Comparison of ENCODE assay signal across 8 mouse cellular contexts in genomic region chr2:130629080-130629838, GRCm38 (mm10). TPM values are rescaled to one million over a fixed set of nuclear protein-coding genes. Genes with fewer than 3 reads are reported as not detected.
DNase-seq lines count a peak whose midpoint lies in the region; ATAC-seq and TF ChIP-seq lines count a peak whose summit lies in the region.

No protein-coding gene starts in this region.

- DNase-seq in adrenal gland, postnatal 25 days = peak; percentile 22
- DNase-seq in adrenal gland, adult 8-10 months = no peak
- no peak for DNase-seq in spleen, adult 2 months (ENCODE audit: low read depth in 1 of 2, low spot score in 2 of 2)
- no peak for DNase-seq in spleen, adult 18-20 months
- DNase-seq in hindbrain, embryonic 14.5 days (ENCODE audit: low spot score) = no peak
- DNase-seq in frontal cortex, postnatal 10 days (ENCODE audit: low spot score in 2 of 2) = no peak
- no peak for DNase-seq in urinary bladder, adult 2 months (ENCODE audit: low spot score)

- TF ChIP-seq CTCF in spleen, adult 2 months (IDR thresholded peaks at IDR 0.05; ENCODE audit: extremely low read depth, insufficient read depth, insufficient read length, insufficient replicate concordance) = no peak

- H3K27me3 ChIP-seq in spleen, adult 2 months (ENCODE audit: control insufficient read depth, insufficient read depth, low read length) = peaks cover 1% of the 10 kb centered on the region; the same call in 1 of the 2 replicates
- H3K27me3 ChIP-seq in hindbrain, embryonic 14.5 days (ENCODE audit: control insufficient read depth, insufficient read depth, low read length) = peaks cover 7% of the 10 kb centered on the region
- peaks cover 23% of the 10 kb centered on the region for H3K27me3 ChIP-seq in midbrain, embryonic 13.5 days

- WGBS in spleen, adult 2 months = 2% methylated on average over 37 of the region's 37 CpGs
- 2% methylated on average over 37 of the region's 37 CpGs for WGBS in hindbrain, embryonic 14.5 days
- 2% methylated on average over 37 of the region's 37 CpGs for WGBS in midbrain, embryonic 13.5 days

- H3K4me2 ChIP-seq in hindbrain, embryonic 14.5 days (replicated peaks) = peak overlapping the region; percentile 88
- H3K4me2 ChIP-seq in midbrain, embryonic 13.5 days (replicated peaks) = peak overlapping the region; percentile 97

- peaks cover 6% of the 10 kb centered on the region for H3K36me3 ChIP-seq in spleen, adult 2 months (ENCODE audit: control insufficient read depth, insufficient read depth, low read length)
- peaks cover 28% of the 10 kb centered on the region for H3K36me3 ChIP-seq in hindbrain, embryonic 14.5 days (replicated peaks; ENCODE audit: control insufficient read depth, insufficient read depth)
- peaks cover 21% of the 10 kb centered on the region for H3K36me3 ChIP-seq in midbrain, embryonic 13.5 days

- H3K27ac ChIP-seq in spleen, adult 2 months (ENCODE audit: insufficient read depth, low read length) = peak overlapping the region; percentile 63; the same call in 1 of the 2 replicates
- peak overlapping the region; percentile 71 for H3K27ac ChIP-seq in hindbrain, embryonic 14.5 days
- H3K27ac ChIP-seq in midbrain, embryonic 13.5 days = peak overlapping the region; percentile 62

- peak overlapping the region; percentile 90 for H3K9ac ChIP-seq in hindbrain, embryonic 14.5 days
- H3K9ac ChIP-seq in midbrain, embryonic 13.5 days (replicated peaks) = peak overlapping the region; percentile 96

- ATAC-seq in hindbrain, embryonic 14.5 days (ENCODE audit: low FRiP score) = peak; percentile 64; the same call in 1 of the 2 replicates
- no peak; the same call in 1 of the 2 replicates for ATAC-seq in midbrain, embryonic 13.5 days

- no peak for TF ChIP-seq POLR2A in spleen, adult 2 months (IDR thresholded peaks at IDR 0.05; ENCODE audit: low read depth, low read length)

- no peaks in the 10 kb centered on the region for H3K9me3 ChIP-seq in hindbrain, embryonic 14.5 days (ENCODE audit: control insufficient read depth, low read length)
- no peaks in the 10 kb centered on the region for H3K9me3 ChIP-seq in midbrain, embryonic 13.5 days

- peak overlapping the region; percentile 94 for H3K4me3 ChIP-seq in spleen, adult 2 months (ENCODE audit: extremely low read depth, insufficient read depth, insufficient read length)
- peak overlapping the region; percentile 99 for H3K4me3 ChIP-seq in hindbrain, embryonic 14.5 days (replicated peaks; ENCODE audit: low read length)
- peak overlapping the region; percentile 99 for H3K4me3 ChIP-seq in midbrain, embryonic 13.5 days (replicated peaks)

- peaks cover 3% of the 10 kb centered on the region; the same call in 1 of the 2 replicates for H3K4me1 ChIP-seq in spleen, adult 2 months (ENCODE audit: control insufficient read depth, insufficient read depth, insufficient read length)
- H3K4me1 ChIP-seq in hindbrain, embryonic 14.5 days (replicated peaks; ENCODE audit: control insufficient read depth, insufficient read depth, low read length) = peaks cover 12% of the 10 kb centered on the region
- peaks cover 29% of the 10 kb centered on the region for H3K4me1 ChIP-seq in midbrain, embryonic 13.5 days (replicated peaks)

RNA-seq across cellular contexts. Expression of gene Fastkd5, which starts 0.6 kb away (rescaled TPM):
- 8.9 and 14.0 TPM in 2 replicates for total RNA-seq in adrenal gland, postnatal 25 days (2021)
- total RNA-seq in adrenal gland, adult 8-10 months (2022) = 10 to 100 TPM in 3 of 4 experiments, 1 to 10 TPM in 1; 8.5 to 13.6 (median 11.8) TPM
- 1.1 and 1.2 TPM in 2 replicates for polyA plus RNA-seq in spleen, adult 2 months (2012; rRNA removed)
- polyA plus RNA-seq in hindbrain, embryonic 14.5 days (2014; fragmentation: Nextera tagmentation; extraction: Ambion mirVana) = 11.5 and 12.8 TPM in 2 replicates
- 13.8 and 13.9 TPM in 2 replicates for polyA plus RNA-seq in midbrain, embryonic 13.5 days (2015; fragmentation: Nextera tagmentation; extraction: Ambion mirVana)
- 4.4 and 4.9 TPM in 2 replicates for polyA plus RNA-seq in urinary bladder, adult 2 months (2012; rRNA removed)

RNA-seq across cellular contexts. Expression of gene Ubox5, which starts 0.6 kb away (rescaled TPM):
- total RNA-seq in adrenal gland, postnatal 25 days (2021) = 7.5 and 7.9 TPM in 2 replicates
- 1 to 10 TPM; 6.6 to 8.8 (median 7.7) TPM for total RNA-seq in adrenal gland, adult 8-10 months (2022)
- 3.8 and 4.4 TPM in 2 replicates for polyA plus RNA-seq in spleen, adult 2 months (2012; rRNA removed)
- polyA plus RNA-seq in hindbrain, embryonic 14.5 days (2014; fragmentation: Nextera tagmentation; extraction: Ambion mirVana) = 9.7 and 12.6 TPM in 2 replicates
- polyA plus RNA-seq in midbrain, embryonic 13.5 days (2015; fragmentation: Nextera tagmentation; extraction: Ambion mirVana) = 12.8 and 13.4 TPM in 2 replicates
- 5.8 and 6.9 TPM in 2 replicates for polyA plus RNA-seq in urinary bladder, adult 2 months (2012; rRNA removed)

RNA-seq across cellular contexts. Expression of gene Lzts3, which starts 13.3 kb away (rescaled TPM):
- 16.8 and 19.5 TPM in 2 replicates for total RNA-seq in adrenal gland, postnatal 25 days (2021)
- 10 to 100 TPM; 17.0 to 27.6 (median 21.1) TPM for total RNA-seq in adrenal gland, adult 8-10 months (2022)
- 3.0 and 3.2 TPM in 2 replicates for polyA plus RNA-seq in spleen, adult 2 months (2012; rRNA removed)
- 5.3 and 5.7 TPM in 2 replicates for polyA plus RNA-seq in hindbrain, embryonic 14.5 days (2014; fragmentation: Nextera tagmentation; extraction: Ambion mirVana)
- polyA plus RNA-seq in midbrain, embryonic 13.5 days (2015; fragmentation: Nextera tagmentation; extraction: Ambion mirVana) = 8.0 and 9.2 TPM in 2 replicates
- 5.9 and 6.2 TPM in 2 replicates for polyA plus RNA-seq in urinary bladder, adult 2 months (2012; rRNA removed)

RNA-seq across cellular contexts. Expression of gene Ddrgk1, which starts 35.2 kb away (rescaled TPM):
- total RNA-seq in adrenal gland, postnatal 25 days (2021) = 226 and 231 TPM in 2 replicates
- 100 to 1,000 TPM; 228 to 279 (median 260) TPM for total RNA-seq in adrenal gland, adult 8-10 months (2022)
- 50.2 and 50.4 TPM in 2 replicates for polyA plus RNA-seq in spleen, adult 2 months (2012; rRNA removed)
- polyA plus RNA-seq in hindbrain, embryonic 14.5 days (2014; fragmentation: Nextera tagmentation; extraction: Ambion mirVana) = 62.5 and 65.3 TPM in 2 replicates
- polyA plus RNA-seq in midbrain, embryonic 13.5 days (2015; fragmentation: Nextera tagmentation; extraction: Ambion mirVana) = 60.2 and 62.0 TPM in 2 replicates
- polyA plus RNA-seq in urinary bladder, adult 2 months (2012; rRNA removed) = 115 and 119 TPM in 2 replicates

RNA-seq across cellular contexts. Expression of gene Itpa, which starts 38.2 kb away (rescaled TPM):
- 23.8 and 28.0 TPM in 2 replicates for total RNA-seq in adrenal gland, postnatal 25 days (2021)
- 10 to 100 TPM; 29.4 to 34.9 (median 33.1) TPM for total RNA-seq in adrenal gland, adult 8-10 months (2022)
- 12.0 and 14.3 TPM in 2 replicates for polyA plus RNA-seq in spleen, adult 2 months (2012; rRNA removed)
- polyA plus RNA-seq in hindbrain, embryonic 14.5 days (2014; fragmentation: Nextera tagmentation; extraction: Ambion mirVana) = 115 and 116 TPM in 2 replicates
- polyA plus RNA-seq in midbrain, embryonic 13.5 days (2015; fragmentation: Nextera tagmentation; extraction: Ambion mirVana) = 155 and 165 TPM in 2 replicates
- polyA plus RNA-seq in urinary bladder, adult 2 months (2012; rRNA removed) = 32.4 and 46.0 TPM in 2 replicates
